Mouse (Mus musculus) CH12F3 (cell line): Measurements from ENCODE around the gene Uhrf1bp1.

Experiments
- in situ Hi-C: fragments of 300-500 bp; cut with MboI; formaldehyde crosslinking; loops from 2 replicates; pipeline ENCODE4 v1.14.3; 2020; ENCODE audit warnings: low sequenced_read_pairs

The Uhrf1bp1 gene

GRCm38 (mm10) chr17:27839469-27840252 lies 16.6 kb upstream of the Uhrf1bp1 start:
- in situ Hi-C loops, result no loop called here

- in situ Hi-C loops, result no loop called here
Measured at GRCm38 (mm10) chr17:27848351-27848750, 7.9 kb upstream of the Uhrf1bp1 start.

- in situ Hi-C loops, result no loop called here
Measured at GRCm38 (mm10) chr17:27851076-27851475, 5.2 kb upstream of the Uhrf1bp1 start.

DNA sequence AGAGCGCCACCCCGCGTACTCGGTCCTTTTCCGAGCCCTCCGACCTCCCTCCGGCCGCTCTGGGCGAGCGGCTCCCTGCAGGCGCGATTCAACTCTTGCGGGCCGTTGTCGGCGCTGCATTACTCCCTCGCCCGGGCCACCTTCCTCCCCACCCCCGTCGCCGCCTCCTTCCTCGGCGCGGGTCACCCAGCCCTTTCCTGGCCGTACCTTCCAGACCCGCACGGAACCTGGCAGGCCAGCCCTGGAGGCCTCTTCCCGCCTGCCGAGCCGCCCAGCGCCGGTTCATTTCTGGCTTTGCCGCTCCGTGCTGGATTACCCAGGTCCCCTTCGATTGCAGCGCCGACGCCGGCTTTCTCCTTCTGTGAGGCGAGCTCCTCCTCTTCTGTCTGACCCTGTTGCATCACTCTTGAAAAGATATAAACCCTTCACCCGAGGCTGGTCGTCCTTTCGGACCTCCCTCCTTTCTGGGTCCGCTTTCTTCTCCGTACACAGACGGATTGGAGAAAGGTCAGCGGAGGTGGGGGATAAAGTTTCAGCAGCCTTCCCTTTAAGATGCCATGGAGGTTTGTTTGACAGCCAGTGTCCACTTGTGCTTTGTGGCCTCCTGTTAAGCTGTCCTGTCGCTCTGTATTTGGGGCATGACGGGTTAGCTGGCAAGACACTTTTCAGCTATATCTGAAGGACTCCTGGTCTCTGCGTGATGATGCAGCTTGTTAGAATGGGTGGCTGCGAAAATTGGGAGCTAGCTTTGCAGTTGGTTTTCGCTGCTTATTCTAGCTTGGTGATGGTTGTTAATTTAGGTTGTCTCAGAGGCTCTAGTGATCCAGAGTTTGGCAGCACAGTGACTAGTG lies 782 bp downstream of the Uhrf1bp1 start:
- in situ Hi-C loops, result no loop called here

- in situ Hi-C loops, result no loop called here
Measured at GRCm38 (mm10) chr17:27857649-27858475, 1.6 kb downstream of the Uhrf1bp1 start.

GRCm38 (mm10) chr17:27859131-27859530 lies 2.9 kb downstream of the Uhrf1bp1 start:
- in situ Hi-C loops, result no loop called here

GRCm38 (mm10) chr17:27865461-27865860 lies 9.2 kb downstream of the Uhrf1bp1 start:
- in situ Hi-C loops, result no loop called here

- in situ Hi-C loops, result no loop called here
Measured at GRCm38 (mm10) chr17:27866737-27867136, 10.5 kb downstream of the Uhrf1bp1 start.

DNA sequence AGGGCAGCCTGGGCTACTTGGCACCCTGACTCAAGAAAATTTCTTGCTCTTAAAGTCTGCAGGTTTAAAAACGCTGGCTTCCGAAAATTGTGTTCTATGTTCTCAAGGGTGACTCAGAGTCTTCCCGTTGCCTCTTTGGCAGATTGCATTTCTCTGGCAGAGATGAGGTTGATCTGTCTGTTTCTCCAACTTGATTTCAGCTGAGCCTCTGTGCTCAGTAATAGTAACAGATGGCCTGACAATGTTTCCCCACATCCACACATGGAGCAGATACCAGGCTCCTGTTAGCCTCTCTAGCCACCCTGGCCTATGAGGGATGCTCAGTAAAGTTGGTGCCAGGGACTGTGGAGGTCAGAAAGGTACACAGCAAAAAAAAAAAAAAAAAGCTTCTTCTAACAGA lies 15.6 kb downstream of the Uhrf1bp1 start:
- in situ Hi-C loops, result no loop called here

DNA sequence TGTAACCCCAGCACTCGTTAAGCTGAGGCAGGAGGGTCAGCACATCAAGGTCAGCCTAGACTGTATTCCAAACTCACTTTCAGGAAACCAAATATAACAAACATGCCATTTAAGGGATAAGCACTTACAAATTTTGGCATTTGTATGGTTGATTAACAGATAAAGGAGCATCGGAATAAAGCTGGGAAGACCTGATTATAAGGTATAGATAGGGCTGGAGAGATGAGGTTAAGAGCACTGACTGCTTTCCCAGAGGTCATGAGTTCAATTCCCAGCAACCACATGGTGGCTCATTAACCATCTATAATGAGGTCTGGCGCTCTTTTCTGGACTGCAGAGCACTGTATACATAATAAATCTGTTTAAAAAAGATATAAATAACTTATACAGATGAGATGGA lies 17.3 kb downstream of the Uhrf1bp1 start:
- in situ Hi-C loops, result no loop called here

- in situ Hi-C loops, result no loop called here
Measured at GRCm38 (mm10) chr17:27874510-27874909, 18.3 kb downstream of the Uhrf1bp1 start.

DNA sequence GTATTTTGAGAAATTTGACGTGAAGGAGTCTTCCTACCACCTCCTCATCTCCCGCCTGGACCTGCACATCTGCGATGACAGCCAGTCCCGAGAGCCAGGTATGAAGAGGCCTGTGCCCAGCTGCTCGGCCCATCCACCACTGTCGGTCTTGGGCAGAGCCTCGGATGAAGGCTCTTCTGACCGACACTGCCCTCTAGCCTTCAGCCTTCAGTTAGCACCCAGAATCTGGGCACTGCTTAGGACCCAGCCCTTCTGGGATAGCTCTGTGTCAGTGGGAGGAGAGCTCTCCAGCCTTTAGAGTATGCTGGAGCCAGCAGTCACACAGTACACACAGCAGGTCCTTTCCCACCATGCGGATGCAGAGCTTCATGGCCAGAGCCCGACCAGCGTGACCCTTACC lies 25.3 kb downstream of the Uhrf1bp1 start:
- in situ Hi-C loops, result no loop called here

- in situ Hi-C loops, result no loop called here
Measured at GRCm38 (mm10) chr17:27883129-27883528, 26.9 kb downstream of the Uhrf1bp1 start.

DNA sequence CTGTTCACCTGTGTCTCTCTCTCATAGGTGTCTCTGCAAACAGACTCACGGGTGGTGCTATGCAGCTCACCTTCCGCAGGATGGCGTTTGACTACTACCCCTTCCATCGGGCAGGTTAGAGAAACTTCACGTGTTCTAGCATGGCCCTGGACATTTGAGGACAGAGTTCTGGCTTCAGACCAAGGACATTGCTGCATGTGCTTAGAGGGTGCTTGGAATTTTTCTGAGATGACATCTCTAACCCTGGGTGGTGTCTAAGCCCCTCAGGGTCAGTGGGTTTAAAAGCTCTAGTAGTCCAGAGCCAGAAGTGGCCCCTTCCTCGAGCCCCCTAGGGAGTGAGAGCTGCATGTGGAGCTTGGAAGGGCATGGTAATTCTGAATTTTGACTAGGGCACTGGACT lies 27.8 kb downstream of the Uhrf1bp1 start:
- in situ Hi-C loops, result no loop called here

DNA sequence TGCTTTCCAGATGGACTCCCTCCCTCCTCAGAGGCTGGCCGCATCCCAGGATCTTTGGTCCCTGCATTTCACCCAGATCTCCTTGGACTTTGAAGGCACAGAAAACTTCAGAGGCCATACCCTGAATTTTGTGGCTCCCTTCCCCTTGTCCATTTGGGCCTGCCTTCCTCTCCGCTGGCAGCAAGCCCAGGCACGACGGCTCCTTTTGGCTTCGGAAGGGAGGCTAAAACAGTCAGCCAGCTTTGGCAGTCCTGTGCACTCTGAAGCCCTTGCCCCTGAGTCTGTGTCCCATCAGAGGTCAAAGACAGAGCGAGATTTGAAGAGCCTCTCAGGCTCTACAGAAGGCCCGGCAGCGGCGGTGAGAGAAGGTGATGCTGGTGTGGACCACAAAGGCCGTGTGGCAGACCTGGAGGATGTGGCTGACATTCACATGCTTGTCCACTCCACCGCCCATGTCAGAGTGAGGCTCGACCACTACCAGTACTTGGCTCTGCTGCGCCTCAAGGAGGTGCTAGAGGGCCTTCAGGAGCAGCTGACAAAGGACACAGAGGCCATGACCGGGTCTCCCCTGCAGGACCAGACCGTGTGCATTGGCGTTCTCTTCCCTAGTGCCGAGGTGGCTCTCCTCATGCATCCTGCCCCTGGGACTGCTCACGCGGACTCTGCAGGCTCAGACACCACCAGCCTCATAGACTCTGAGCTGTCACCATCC lies 30.4 kb downstream of the Uhrf1bp1 start:
- in situ Hi-C loops, result no loop called here

DNA sequence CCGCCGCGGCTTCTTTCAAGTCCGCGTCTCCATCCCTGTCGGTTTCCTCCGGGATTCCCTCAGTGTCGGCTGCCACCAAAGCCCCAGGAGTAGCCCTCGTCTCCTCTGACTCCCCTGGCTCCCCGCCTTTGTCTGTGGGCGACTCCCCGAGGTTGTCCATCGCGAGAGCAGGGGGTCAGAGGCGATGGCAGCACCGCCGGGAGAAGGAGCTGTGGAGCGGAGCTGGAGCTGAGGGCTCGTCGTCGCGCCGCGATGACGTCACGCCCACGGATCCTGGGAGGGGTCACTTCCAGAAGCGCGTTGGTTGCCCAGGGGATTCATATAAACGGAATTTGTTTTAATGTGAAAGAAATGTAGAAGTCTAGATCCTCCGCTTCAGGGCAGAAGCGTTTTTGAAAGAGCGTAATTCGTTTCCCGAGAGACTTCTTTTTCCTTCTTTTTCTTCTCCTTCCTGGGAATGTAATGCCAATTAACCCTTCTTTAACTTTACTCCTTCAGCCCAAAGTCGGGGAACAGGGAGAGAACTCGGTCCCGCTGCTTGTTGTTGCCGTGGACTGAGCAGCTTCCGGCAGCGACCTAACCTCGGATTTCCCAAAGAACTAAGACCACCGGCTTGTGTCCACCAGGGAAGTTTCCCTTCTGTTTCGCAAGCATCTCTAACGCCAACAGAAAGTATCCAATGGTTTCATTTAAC lies 51.4 kb downstream of the Uhrf1bp1 start:
- in situ Hi-C loops, result no loop called here

GRCm38 (mm10) chr17:27908206-27908887 lies 52.1 kb downstream of the Uhrf1bp1 start:
- in situ Hi-C loops, result no loop called here

- in situ Hi-C loops, result no loop called here
Measured at GRCm38 (mm10) chr17:27908888-27909621, 52.8 kb downstream of the Uhrf1bp1 start, which contains the start of gene Anks1. Gene Anks1 (plus strand): TSS chr17:27909306.
